Mouse (Mus musculus): Measurements from ENCODE around the gene Npas3.

GRCm38 (mm10) chr12:53247491-53248035, 914 bp upstream of the Npas3 start:
- TF ChIP-seq POLR2A (IDR thresholded peaks at IDR 0.05; ENCODE audit: insufficient read depth, low read depth, low read length) (no peak), CTCF (IDR thresholded peaks at IDR 0.05) (no peak), EP300 (IDR thresholded peaks at IDR 0.05; ENCODE audit: insufficient read depth, low read depth, low read length) (no peak)

Data from heart, adult 2 months (tissue).